Mouse (Mus musculus) megakaryocyte, embryonic 14.5 days (primary cell): ENCODE measurements around the gene Sox15.

Source experiments
- FLI1 ChIP-seq: IDR thresholded peaks from 2 replicates; pipeline ENCODE4 v1.6.1; 2012; ENCODE audit warnings: low read length, inconsistent platforms, mixed read lengths
- GATA1 ChIP-seq: IDR thresholded peaks from 3 replicates; pipeline ENCODE4 v1.6.1; 2012; ENCODE audit warnings: mixed read lengths, low read length, inconsistent platforms, borderline replicate concordance

DNA sequence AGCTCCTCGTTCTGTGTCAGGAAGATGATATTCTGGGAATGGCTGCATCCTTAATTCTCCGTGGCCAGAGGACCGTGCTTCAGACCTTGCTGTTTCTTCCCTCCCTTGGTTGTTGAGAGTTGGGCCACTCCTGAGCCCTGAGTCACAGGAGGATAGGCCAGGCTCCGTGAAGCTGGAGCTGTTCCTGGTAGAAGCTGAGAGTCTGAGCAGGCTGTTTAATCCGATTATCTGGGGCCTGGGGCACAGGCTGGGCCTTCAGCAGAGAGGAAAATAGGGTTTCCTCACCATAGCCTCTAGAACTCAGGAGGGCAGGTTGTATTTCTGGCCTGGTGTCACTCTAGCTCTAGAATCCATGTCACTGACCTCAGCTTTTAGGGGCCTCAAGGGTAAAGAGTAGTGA lies 1.7 kb upstream of the Sox15 start:
- TF ChIP-seq GATA1 (no peak), FLI1 (no peak)
